In genomic region chr4:95383216-95383892, GRCm38 (mm10) we compare ENCODE assay signal across 21 mouse cellular contexts.
DNase-seq lines count a peak whose midpoint lies in the region; ATAC-seq and TF ChIP-seq lines count a peak whose summit lies in the region.
"Had no signal": no experiment of that assay in that cellular context is flagged by ENCODE, and none has a peak within 500 bp of the region (broad histone marks: within the 10 kb centered on the region; RNA-seq: fewer than 3 reads in every experiment).

No protein-coding gene starts in this region.

- H3K27me3 ChIP-seq in limb, embryonic 15.5 days: no peaks in the 10 kb centered on the region
- H3K27me3 ChIP-seq in limb, embryonic 10.5 days (ENCODE audit: low read depth, poor library complexity, severe bottlenecking): no peaks in the 10 kb centered on the region
- no peaks in the 10 kb centered on the region for H3K27me3 ChIP-seq in lung, postnatal 0 days (replicated peaks; ENCODE audit: insufficient read depth, low read length)
- H3K27me3 ChIP-seq in forebrain, embryonic 11.5 days (ENCODE audit: control insufficient read depth, insufficient read depth, low read length): no peaks in the 10 kb centered on the region
- H3K27me3 ChIP-seq: embryonic facial prominence, embryonic 13.5 days; forebrain, embryonic 12.5 days; forebrain, embryonic 15.5 days; hindbrain, embryonic 12.5 days; hindbrain, embryonic 15.5 days; Patski had no signal

- 67% methylated on average over 8 of the region's 8 CpGs for WGBS in limb, embryonic 15.5 days
- WGBS in limb, embryonic 10.5 days: 93% methylated on average over 8 of the region's 8 CpGs
- 69% methylated on average over 8 of the region's 8 CpGs for WGBS in lung, postnatal 0 days
- 93% methylated on average over 8 of the region's 8 CpGs for WGBS in forebrain, embryonic 11.5 days

- no peak overlapping the region for H3K9ac ChIP-seq in limb, embryonic 15.5 days
- H3K9ac ChIP-seq in lung, postnatal 0 days (replicated peaks; ENCODE audit: low read depth): no peak overlapping the region
- H3K9ac ChIP-seq in forebrain, embryonic 11.5 days (ENCODE audit: low read length): no peak overlapping the region
- H3K9ac ChIP-seq: embryonic facial prominence, embryonic 13.5 days; forebrain, embryonic 12.5 days; forebrain, embryonic 15.5 days; hindbrain, embryonic 12.5 days; hindbrain, embryonic 15.5 days had no signal

- no peaks in the 10 kb centered on the region for H3K36me3 ChIP-seq in limb, embryonic 15.5 days
- no peaks in the 10 kb centered on the region for H3K36me3 ChIP-seq in limb, embryonic 10.5 days
- H3K36me3 ChIP-seq in lung, postnatal 0 days (ENCODE audit: insufficient read depth, low read length): no peaks in the 10 kb centered on the region
- H3K36me3 ChIP-seq in forebrain, embryonic 11.5 days (ENCODE audit: control insufficient read depth, insufficient read depth, low read length): no peaks in the 10 kb centered on the region
- H3K36me3 ChIP-seq: embryonic facial prominence, embryonic 13.5 days; forebrain, embryonic 12.5 days; forebrain, embryonic 15.5 days; heart, embryonic 10.5 days; hindbrain, embryonic 12.5 days; hindbrain, embryonic 15.5 days had no signal

- ATAC-seq in limb, embryonic 15.5 days (ENCODE audit: insufficient number of reproducible peaks, low FRiP score, low TSS enrichment, low read depth): peak; percentile 67; the same call in 1 of the 2 replicates
- ATAC-seq in lung, postnatal 0 days: peak; percentile 16; the same call in 1 of the 2 replicates
- no peak for ATAC-seq in forebrain, embryonic 11.5 days (replicated peaks; ENCODE audit: low FRiP score)
- ATAC-seq: forebrain, embryonic 15.5 days; Patski had no signal

- TF ChIP-seq EP300 in lung, postnatal 0 days (IDR thresholded peaks at IDR 0.05): peak; percentile 39; the same call in 1 of the 2 replicates

- H3K4me1 ChIP-seq in limb, embryonic 15.5 days: no peaks in the 10 kb centered on the region
- peaks cover 15% of the 10 kb centered on the region for H3K4me1 ChIP-seq in limb, embryonic 10.5 days
- no peaks in the 10 kb centered on the region; the same call in 1 of the 2 replicates for H3K4me1 ChIP-seq in lung, postnatal 0 days (ENCODE audit: insufficient read depth, low read depth, low read length)
- H3K4me1 ChIP-seq in forebrain, embryonic 11.5 days (replicated peaks; ENCODE audit: control insufficient read depth, insufficient read depth, low read length): no peaks in the 10 kb centered on the region
- H3K4me1 ChIP-seq: forebrain, embryonic 12.5 days; forebrain, embryonic 15.5 days; hindbrain, embryonic 12.5 days; hindbrain, embryonic 15.5 days had no signal

- no peaks in the 10 kb centered on the region for H3K9me3 ChIP-seq in limb, embryonic 15.5 days
- H3K9me3 ChIP-seq in limb, embryonic 10.5 days (replicated peaks): no peaks in the 10 kb centered on the region
- no peaks in the 10 kb centered on the region for H3K9me3 ChIP-seq in lung, postnatal 0 days (ENCODE audit: low read length)
- no peaks in the 10 kb centered on the region for H3K9me3 ChIP-seq in forebrain, embryonic 11.5 days (ENCODE audit: control insufficient read depth, low read length)
- H3K9me3 ChIP-seq: embryonic facial prominence, embryonic 13.5 days; forebrain, embryonic 12.5 days; forebrain, embryonic 15.5 days; heart, embryonic 10.5 days; hindbrain, embryonic 12.5 days; hindbrain, embryonic 15.5 days had no signal

- no peak overlapping the region for H3K4me2 ChIP-seq in limb, embryonic 15.5 days
- no peak overlapping the region for H3K4me2 ChIP-seq in lung, postnatal 0 days (replicated peaks; ENCODE audit: low read depth, low read length)
- H3K4me2 ChIP-seq in forebrain, embryonic 11.5 days (ENCODE audit: low read depth, low read length, severe bottlenecking): no peak overlapping the region
- H3K4me2 ChIP-seq: embryonic facial prominence, embryonic 13.5 days; forebrain, embryonic 12.5 days; forebrain, embryonic 15.5 days; hindbrain, embryonic 12.5 days; hindbrain, embryonic 15.5 days had no signal

- H3K27ac ChIP-seq in limb, embryonic 15.5 days: no peak overlapping the region
- no peak overlapping the region for H3K27ac ChIP-seq in limb, embryonic 10.5 days
- no peak overlapping the region for H3K27ac ChIP-seq in lung, postnatal 0 days (ENCODE audit: low read length)
- no peak overlapping the region for H3K27ac ChIP-seq in forebrain, embryonic 11.5 days (ENCODE audit: low read depth, low read length)
- H3K27ac ChIP-seq: embryonic facial prominence, embryonic 13.5 days; forebrain, embryonic 12.5 days; forebrain, embryonic 15.5 days; heart, adult 2 months; heart, embryonic 10.5 days; hindbrain, embryonic 12.5 days; hindbrain, embryonic 15.5 days had no signal

- H3K4me3 ChIP-seq in limb, embryonic 15.5 days: no peak overlapping the region
- H3K4me3 ChIP-seq in limb, embryonic 10.5 days: no peak overlapping the region
- H3K4me3 ChIP-seq in lung, postnatal 0 days (ENCODE audit: low read depth, low read length): no peak overlapping the region
- no peak overlapping the region for H3K4me3 ChIP-seq in forebrain, embryonic 11.5 days (ENCODE audit: low read depth, low read length)
- H3K4me3 ChIP-seq: embryonic facial prominence, embryonic 13.5 days; forebrain, embryonic 12.5 days; forebrain, embryonic 15.5 days; heart, adult 2 months; heart, embryonic 10.5 days; hindbrain, embryonic 12.5 days; hindbrain, embryonic 15.5 days had no signal

- no peak for DNase-seq in limb, embryonic 10.5 days (ENCODE audit: low spot score)
- no peak for DNase-seq in lung, postnatal 0 days (ENCODE audit: low spot score)
- DNase-seq in lung, postnatal 25 days (ENCODE audit: low spot score): no peak
- peak; percentile 82 for DNase-seq in fat pad, adult 2 months (ENCODE audit: extremely low read depth, low read depth, low spot score)
- no peak for DNase-seq in forebrain, embryonic 11.5 days (ENCODE audit: low spot score)
- DNase-seq in kidney, adult 18-20 months: no peak
- DNase-seq: adrenal gland, postnatal 10 days; adrenal gland, postnatal 36 days; cerebellum, adult 18-20 months; cerebellum, adult 9-10 months; cerebellum, postnatal 14 days; gastrocnemius, postnatal 25 days; heart, adult 2 months had no signal

- no peak for TF ChIP-seq CTCF in lung, postnatal 0 days (IDR thresholded peaks at IDR 0.05)
